Mouse (Mus musculus): ENCODE data around the gene Znrf4. TPM values are rescaled to one million over a fixed set of nuclear protein-coding genes. Genes with fewer than 3 reads are reported as not detected.
"Not testable (repeated sequence)": the region's sequence is repeated elsewhere in the genome, so short reads cannot be mapped to it uniquely, and the experiment has no call there.

Znrf4 gene
- polyA plus RNA-seq, 1 experiment from 2014 or later: not detected

DNA sequence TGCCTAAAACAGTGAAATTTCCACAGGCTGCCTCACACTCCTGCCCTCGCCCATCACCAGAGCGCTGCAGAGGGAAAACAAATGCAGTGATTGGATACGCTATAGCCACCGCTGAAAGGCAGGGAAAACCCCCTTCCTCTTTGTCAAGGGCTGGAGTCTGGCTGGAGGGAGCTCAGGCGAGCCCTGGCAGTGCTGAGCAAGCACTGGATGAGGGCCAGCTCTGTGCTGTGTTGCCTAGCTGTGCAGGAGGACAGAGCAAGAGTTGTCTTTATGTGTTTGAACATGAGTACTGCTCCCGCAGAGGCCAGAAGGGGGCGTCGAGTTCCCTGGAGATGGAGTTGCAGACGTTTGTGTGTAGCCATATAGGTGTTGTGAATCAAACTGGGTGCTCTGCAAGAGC, 9.7 kb downstream of the Znrf4 start:
- Histone ChIP-seq H3K36me3 (ENCODE audit: control insufficient read depth, insufficient read depth) (no peaks in the 10 kb centered on the region), H3K27ac (ENCODE audit: low read length) (no peak overlapping the region), H3K9me3 (replicated peaks; ENCODE audit: control insufficient read depth, low read length) (no peaks in the 10 kb centered on the region), H3K4me3 (ENCODE audit: low read depth, low read length) (no peak overlapping the region), H3K27me3 (ENCODE audit: control insufficient read depth, insufficient read depth, low read depth, low read length) (no peaks in the 10 kb centered on the region), H3K4me1 (ENCODE audit: control insufficient read depth, low read depth, low read length) (no peaks in the 10 kb centered on the region), H3K4me2 (ENCODE audit: low read depth, low read length) (no peak overlapping the region), H3K9ac (ENCODE audit: low read depth, low read length) (no peak overlapping the region)
- 27% methylated on average over 9 of the region's 9 CpGs for WGBS (ENCODE audit: insufficient replicate concordance)
- no peak for ATAC-seq (ENCODE audit: low read depth)

DNA sequence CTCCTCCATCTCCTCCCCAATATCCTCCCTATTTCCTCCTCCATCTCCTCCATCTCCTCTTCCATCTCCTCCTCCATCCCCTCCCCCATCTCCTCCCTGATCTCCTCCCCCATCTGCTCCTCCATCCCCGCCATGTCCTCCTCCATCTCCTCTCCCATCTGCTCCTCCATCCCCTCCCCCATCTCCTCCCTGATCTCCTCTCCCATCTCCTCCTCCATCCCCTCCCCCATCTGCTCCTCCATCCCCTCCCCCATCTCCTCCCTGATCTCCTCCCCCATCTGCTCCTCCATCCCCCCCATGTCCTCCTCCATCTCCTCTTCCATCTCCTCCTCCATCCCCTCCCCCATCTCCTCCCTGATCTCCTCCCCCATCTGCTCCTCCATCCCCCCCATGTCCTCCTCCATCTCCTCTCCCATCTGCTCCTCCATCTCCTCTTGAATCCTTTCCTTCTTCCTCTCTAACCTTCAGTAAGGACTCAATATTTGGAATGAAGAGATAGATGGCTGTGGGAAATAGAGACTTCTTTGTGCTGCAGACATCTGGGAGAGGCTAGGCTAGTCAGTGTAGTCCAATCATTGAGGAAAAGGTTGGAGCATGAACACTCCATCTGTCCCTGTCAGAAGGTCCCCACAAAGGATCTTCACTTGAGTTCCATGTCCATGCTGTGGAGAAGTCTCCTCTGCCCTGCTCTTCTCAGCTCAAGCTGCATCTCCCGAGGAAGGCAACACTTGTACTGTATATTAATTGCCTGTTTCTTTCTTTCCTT, 10.4 kb downstream of the Znrf4 start:
- not testable (repeated sequence) for H3K27me3 ChIP-seq (ENCODE audit: control insufficient read depth, insufficient read depth, low read depth, low read length); H3K4me3 ChIP-seq (ENCODE audit: low read depth, low read length); H3K9ac ChIP-seq (ENCODE audit: low read depth, low read length); H3K4me1 ChIP-seq (ENCODE audit: control insufficient read depth, low read depth, low read length); H3K36me3 ChIP-seq (ENCODE audit: control insufficient read depth, insufficient read depth); H3K9me3 ChIP-seq (replicated peaks; ENCODE audit: control insufficient read depth, low read length); H3K4me2 ChIP-seq (ENCODE audit: low read depth, low read length); H3K27ac ChIP-seq (ENCODE audit: low read length); ATAC-seq (ENCODE audit: low read depth)
- WGBS (ENCODE audit: insufficient replicate concordance): 40% methylated on average over 2 of the region's 2 CpGs

DNA sequence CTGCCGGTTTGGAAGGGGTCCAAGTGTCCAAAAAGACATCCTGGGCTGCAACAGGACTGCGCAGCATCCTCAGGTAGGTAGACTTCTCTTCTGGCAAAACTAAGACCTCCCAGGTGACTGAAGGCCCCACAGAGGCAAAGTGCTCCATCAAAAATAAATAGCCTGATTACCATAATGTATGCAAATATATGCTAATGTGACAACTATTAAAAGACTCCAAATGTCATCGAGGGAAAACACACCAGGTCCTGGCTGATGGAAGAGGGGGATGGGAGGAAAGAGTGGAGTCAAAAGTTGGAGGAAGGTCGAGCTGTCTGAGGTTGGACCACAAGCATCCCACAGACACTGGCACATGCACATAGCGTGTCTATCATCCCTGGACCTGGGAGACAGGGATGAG, 13.0 kb downstream of the Znrf4 start:
- H3K9ac ChIP-seq (ENCODE audit: low read depth, low read length): no peak overlapping the region
- no peak overlapping the region for H3K4me3 ChIP-seq (ENCODE audit: low read depth, low read length)
- H3K4me2 ChIP-seq (ENCODE audit: low read depth, low read length): no peak overlapping the region
- peaks cover 9% of the 10 kb centered on the region for H3K9me3 ChIP-seq (replicated peaks; ENCODE audit: control insufficient read depth, low read length)
- H3K4me1 ChIP-seq (ENCODE audit: control insufficient read depth, low read depth, low read length): no peaks in the 10 kb centered on the region
- ATAC-seq (ENCODE audit: low read depth): no peak
- WGBS (ENCODE audit: insufficient replicate concordance): 62% methylated on average over 5 of the region's 5 CpGs
- no peaks in the 10 kb centered on the region for H3K36me3 ChIP-seq (ENCODE audit: control insufficient read depth, insufficient read depth)
- H3K27ac ChIP-seq (ENCODE audit: low read length): no peak overlapping the region
- H3K27me3 ChIP-seq (ENCODE audit: control insufficient read depth, insufficient read depth, low read depth, low read length): no peaks in the 10 kb centered on the region

DNA sequence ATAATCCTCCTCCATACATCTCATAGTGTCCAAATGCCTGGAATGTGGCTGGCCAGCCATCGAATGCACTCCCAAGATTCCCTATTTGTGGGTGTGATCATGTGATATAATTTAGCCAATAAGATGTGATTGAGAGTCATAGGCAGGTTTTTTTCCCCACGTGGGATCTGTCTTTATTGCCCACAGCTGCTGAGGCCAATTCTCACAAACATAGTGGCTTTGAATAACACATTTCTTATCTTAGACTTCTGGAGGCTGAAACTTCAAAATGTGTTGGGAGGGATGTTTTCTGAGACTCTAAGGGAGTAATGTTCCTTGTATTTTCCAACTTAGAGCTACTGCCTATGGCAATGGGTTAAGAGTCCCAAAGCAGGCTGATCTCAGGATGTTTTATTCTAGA, 17.8 kb downstream of the Znrf4 start:
- Histone ChIP-seq H3K36me3 (ENCODE audit: control insufficient read depth, insufficient read depth) (no peaks in the 10 kb centered on the region), H3K4me2 (ENCODE audit: low read depth, low read length) (no peak overlapping the region), H3K9me3 (replicated peaks; ENCODE audit: control insufficient read depth, low read length) (peaks cover 26% of the 10 kb centered on the region), H3K4me1 (ENCODE audit: control insufficient read depth, low read depth, low read length) (no peaks in the 10 kb centered on the region), H3K27me3 (ENCODE audit: control insufficient read depth, insufficient read depth, low read depth, low read length) (no peaks in the 10 kb centered on the region), H3K9ac (ENCODE audit: low read depth, low read length) (no peak overlapping the region), H3K27ac (ENCODE audit: low read length) (no peak overlapping the region), H3K4me3 (ENCODE audit: low read depth, low read length) (no peak overlapping the region)
- ATAC-seq (ENCODE audit: low read depth): no peak
- WGBS (ENCODE audit: insufficient replicate concordance): 44% methylated on average over 2 of the region's 2 CpGs

DNA sequence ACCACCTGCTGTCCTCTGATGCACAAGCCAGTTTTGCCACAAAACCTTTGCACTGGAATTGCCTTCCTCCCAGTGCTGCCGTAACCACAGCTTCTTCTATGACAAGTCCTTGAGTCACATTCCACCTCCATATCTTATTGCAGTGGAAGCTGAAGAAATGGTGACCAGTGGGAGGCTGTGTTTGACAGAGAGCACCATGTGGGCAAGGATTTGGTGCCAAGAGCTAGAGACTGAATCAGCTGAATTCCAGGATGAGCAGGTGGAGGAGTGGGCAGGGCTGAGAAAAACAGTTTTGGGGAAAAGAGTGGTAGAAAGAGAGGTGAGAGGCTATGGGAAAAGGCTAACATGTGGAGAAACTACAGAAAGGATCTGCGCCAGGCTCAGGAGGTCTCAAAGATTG, 18.4 kb downstream of the Znrf4 start:
- no peaks in the 10 kb centered on the region for H3K27me3 ChIP-seq (ENCODE audit: control insufficient read depth, insufficient read depth, low read depth, low read length)
- H3K27ac ChIP-seq (ENCODE audit: low read length): no peak overlapping the region
- ATAC-seq (ENCODE audit: low read depth): no peak
- H3K4me3 ChIP-seq (ENCODE audit: low read depth, low read length): no peak overlapping the region
- no peak overlapping the region for H3K9ac ChIP-seq (ENCODE audit: low read depth, low read length)
- 72% methylated on average over 2 of the region's 2 CpGs for WGBS (ENCODE audit: insufficient replicate concordance)
- H3K4me2 ChIP-seq (ENCODE audit: low read depth, low read length): no peak overlapping the region
- H3K9me3 ChIP-seq (replicated peaks; ENCODE audit: control insufficient read depth, low read length): peaks cover 26% of the 10 kb centered on the region
- H3K4me1 ChIP-seq (ENCODE audit: control insufficient read depth, low read depth, low read length): no peaks in the 10 kb centered on the region
- no peaks in the 10 kb centered on the region for H3K36me3 ChIP-seq (ENCODE audit: control insufficient read depth, insufficient read depth)

DNA sequence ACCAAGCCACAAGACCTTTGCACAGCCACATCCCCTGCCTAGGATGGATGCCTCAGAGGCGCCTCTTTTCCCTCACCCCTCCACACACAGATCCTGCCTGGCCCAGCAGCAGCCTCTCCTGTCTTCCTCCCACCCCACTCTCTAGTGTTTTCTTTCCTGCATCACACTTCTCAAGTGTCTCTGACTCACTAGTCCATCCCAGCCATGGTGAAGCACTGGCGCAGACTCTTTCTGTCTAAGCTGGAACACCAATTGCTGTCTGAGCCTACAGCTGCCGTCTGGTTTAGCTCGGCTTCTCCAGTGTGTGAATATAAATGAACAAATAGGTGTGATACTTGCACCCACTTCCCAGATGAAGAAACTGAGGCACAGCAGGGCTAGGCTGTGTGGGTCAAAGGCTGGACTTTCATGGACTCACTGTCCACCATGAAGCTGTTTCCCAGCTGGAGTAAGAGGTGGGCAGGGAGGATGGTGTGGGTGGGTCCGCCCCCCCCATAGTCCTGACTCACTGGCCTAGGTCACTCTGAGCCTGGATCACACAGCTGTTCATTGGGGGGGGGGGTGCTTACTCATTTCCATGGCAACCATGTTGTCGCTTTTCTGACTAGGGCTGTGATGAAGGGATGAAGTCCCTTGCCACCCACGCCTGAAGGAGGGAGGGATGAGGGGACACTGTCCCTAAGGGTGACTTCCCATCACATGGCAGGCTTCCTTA, 21.6 kb downstream of the Znrf4 start:
- no peak overlapping the region for H3K4me2 ChIP-seq (ENCODE audit: low read depth, low read length)
- H3K4me1 ChIP-seq (ENCODE audit: control insufficient read depth, low read depth, low read length): no peaks in the 10 kb centered on the region
- no peak for ATAC-seq (ENCODE audit: low read depth)
- peaks cover 26% of the 10 kb centered on the region for H3K9me3 ChIP-seq (replicated peaks; ENCODE audit: control insufficient read depth, low read length)
- no peak overlapping the region for H3K9ac ChIP-seq (ENCODE audit: low read depth, low read length)
- no peak overlapping the region for H3K27ac ChIP-seq (ENCODE audit: low read length)
- H3K4me3 ChIP-seq (ENCODE audit: low read depth, low read length): no peak overlapping the region
- 0 out of 2 replicates have a peak, but pooled peaks cover 4% of the 10 kb centered on the region for H3K27me3 ChIP-seq (ENCODE audit: control insufficient read depth, insufficient read depth, low read depth, low read length)
- WGBS (ENCODE audit: insufficient replicate concordance): 62% methylated on average over 7 of the region's 7 CpGs
- H3K36me3 ChIP-seq (ENCODE audit: control insufficient read depth, insufficient read depth): no peaks in the 10 kb centered on the region

DNA sequence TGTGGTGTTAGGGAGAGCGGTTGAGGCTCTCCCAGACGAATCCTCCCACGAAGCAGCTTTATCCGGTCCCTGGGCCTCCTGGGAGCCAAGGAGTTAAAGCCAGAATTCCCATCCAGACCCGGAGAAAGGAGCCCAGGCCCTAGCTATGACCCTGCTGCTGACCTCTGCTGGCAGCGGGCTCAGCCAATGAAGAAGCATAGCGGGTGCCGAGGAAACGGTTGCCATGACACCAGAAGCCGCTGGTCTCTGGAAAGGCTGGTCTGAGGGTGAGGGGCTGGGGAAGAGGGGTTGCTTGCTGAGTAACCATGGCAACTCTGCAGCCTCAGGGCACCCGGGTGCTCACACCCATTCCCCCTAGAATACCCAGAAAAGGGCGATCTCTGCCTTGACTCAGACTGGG, 24.2 kb downstream of the Znrf4 start:
- Histone ChIP-seq H3K27ac (ENCODE audit: low read length) (no peak overlapping the region), H3K4me3 (ENCODE audit: low read depth, low read length) (no peak overlapping the region), H3K4me2 (ENCODE audit: low read depth, low read length) (no peak overlapping the region), H3K9me3 (replicated peaks; ENCODE audit: control insufficient read depth, low read length) (peaks cover 4% of the 10 kb centered on the region; the same call in 1 of the 2 replicates), H3K4me1 (ENCODE audit: control insufficient read depth, low read depth, low read length) (no peaks in the 10 kb centered on the region), H3K9ac (ENCODE audit: low read depth, low read length) (no peak overlapping the region), H3K36me3 (ENCODE audit: control insufficient read depth, insufficient read depth) (no peaks in the 10 kb centered on the region), H3K27me3 (ENCODE audit: control insufficient read depth, insufficient read depth, low read depth, low read length) (0 out of 2 replicates have a peak, but pooled peaks cover 4% of the 10 kb centered on the region)
- WGBS (ENCODE audit: insufficient replicate concordance): 18% methylated on average over 12 of the region's 12 CpGs
- no peak for ATAC-seq (ENCODE audit: low read depth)

DNA sequence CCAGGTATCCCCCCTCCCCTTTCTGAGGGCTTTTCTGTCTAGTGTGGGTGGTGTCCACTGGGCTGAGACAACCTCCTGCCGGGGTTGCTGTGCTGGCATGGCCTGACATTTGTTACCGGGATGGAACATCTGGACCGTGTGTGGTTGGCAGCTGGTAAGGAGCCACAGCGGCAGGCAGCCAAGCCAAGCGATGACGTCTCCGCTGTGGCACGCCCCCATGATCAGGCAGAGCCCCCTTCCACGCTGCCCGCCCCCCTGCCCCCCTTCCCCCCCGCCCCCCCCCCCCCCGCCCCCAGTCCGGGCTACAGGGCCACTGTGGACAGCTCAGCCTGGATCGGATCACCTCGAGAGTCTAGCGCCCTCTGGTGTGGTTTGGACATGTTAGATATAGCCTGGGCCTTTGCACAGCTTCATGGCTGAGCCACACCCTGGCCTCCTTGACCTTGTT, 24.8 kb downstream of the Znrf4 start:
- H3K9ac ChIP-seq (ENCODE audit: low read depth, low read length): no peak overlapping the region

DNA sequence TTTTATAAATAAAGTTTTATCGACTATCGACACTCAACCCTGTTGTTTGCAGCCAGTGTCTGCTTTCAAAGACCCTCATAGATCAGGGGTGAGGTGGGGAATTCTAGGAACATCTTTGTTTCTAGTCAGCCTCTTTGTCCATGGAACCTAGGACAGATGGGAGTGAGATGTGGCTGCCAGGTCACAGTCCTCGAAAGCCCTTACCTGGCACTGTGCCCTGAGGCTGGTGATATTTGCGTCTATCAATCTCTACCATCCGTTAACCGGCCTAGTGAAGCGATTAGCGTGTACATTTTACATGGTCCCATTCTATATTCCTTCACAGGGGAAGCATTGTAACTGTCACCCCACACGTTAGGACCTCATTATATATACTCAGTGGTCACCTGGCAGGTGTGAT, 26.3 kb downstream of the Znrf4 start:
- no peak overlapping the region for H3K4me2 ChIP-seq (ENCODE audit: low read depth, low read length)
- ATAC-seq (ENCODE audit: low read depth): no peak
- H3K27me3 ChIP-seq (ENCODE audit: control insufficient read depth, insufficient read depth, low read depth, low read length): 0 out of 2 replicates have a peak, but pooled peaks cover 4% of the 10 kb centered on the region
- H3K4me1 ChIP-seq (ENCODE audit: control insufficient read depth, low read depth, low read length): no peaks in the 10 kb centered on the region
- no peak overlapping the region for H3K27ac ChIP-seq (ENCODE audit: low read length)
- no peaks in the 10 kb centered on the region for H3K36me3 ChIP-seq (ENCODE audit: control insufficient read depth, insufficient read depth)
- H3K9me3 ChIP-seq (replicated peaks; ENCODE audit: control insufficient read depth, low read length): no peaks in the 10 kb centered on the region
- WGBS (ENCODE audit: insufficient replicate concordance): 78% methylated on average over 9 of the region's 9 CpGs
- no peak overlapping the region for H3K4me3 ChIP-seq (ENCODE audit: low read depth, low read length)
- no peak overlapping the region for H3K9ac ChIP-seq (ENCODE audit: low read depth, low read length)

More for the DNA sequence above, 24.8 kb downstream of the Znrf4 start:
- no peak for ATAC-seq (ENCODE audit: low read depth)
- H3K27ac ChIP-seq (ENCODE audit: low read length): no peak overlapping the region
- H3K27me3 ChIP-seq (ENCODE audit: control insufficient read depth, insufficient read depth, low read depth, low read length): 0 out of 2 replicates have a peak, but pooled peaks cover 4% of the 10 kb centered on the region
- no peaks in the 10 kb centered on the region for H3K4me1 ChIP-seq (ENCODE audit: control insufficient read depth, low read depth, low read length)
- no peak overlapping the region for H3K4me2 ChIP-seq (ENCODE audit: low read depth, low read length)
- no peaks in the 10 kb centered on the region for H3K36me3 ChIP-seq (ENCODE audit: control insufficient read depth, insufficient read depth)
- no peak overlapping the region for H3K4me3 ChIP-seq (ENCODE audit: low read depth, low read length)
- no peaks in the 10 kb centered on the region for H3K9me3 ChIP-seq (replicated peaks; ENCODE audit: control insufficient read depth, low read length)
- 18% methylated on average over 9 of the region's 16 CpGs for WGBS (ENCODE audit: insufficient replicate concordance)

All from liver, embryonic 16.5 days (tissue).